Mouse (Mus musculus) liver, adult 2 months (tissue): ENCODE data around the gene Gdpd2.

Source experiments
- CTCF ChIP-seq: fragments of 200-500 bp; IDR thresholded peaks from 2 replicates; pipeline ENCODE4 v1.5.1; 2011; ENCODE audit warnings: low read depth, low read length, control low read depth
- POLR2A ChIP-seq: fragments of 200-500 bp; IDR thresholded peaks from 2 replicates; pipeline ENCODE4 v1.6.1; 2011; ENCODE audit warnings: low read length, control low read depth; ENCODE audit not compliant: insufficient read depth; ENCODE audit errors: extremely low read depth

- no peak for TF ChIP-seq POLR2A
- TF ChIP-seq CTCF = no peak
Observed at GRCm38 (mm10) chrX:100775405-100775804, 45.7 kb downstream of the Gdpd2 start.
